Mouse (Mus musculus): ENCODE measurements around the gene Zfp263. TPM values are rescaled to one million over a fixed set of nuclear protein-coding genes. Genes with fewer than 3 reads are reported as not detected.

Zfp263 gene
- polyA plus RNA-seq, 1 experiment from 2014 or later = 14.9 TPM

- no peak for ATAC-seq (ENCODE audit: low read depth)
- Histone ChIP-seq H3K27me3 (ENCODE audit: control insufficient read depth, insufficient read depth, low read depth, low read length) (no peaks in the 10 kb centered on the region), H3K4me1 (ENCODE audit: control insufficient read depth, low read depth, low read length) (no peaks in the 10 kb centered on the region)
Observed at GRCm38 (mm10) chr16:3788394-3788793, 44.5 kb downstream of the Zfp263 start.

More at GRCm38 (mm10) chr16:3788394-3788793, 44.5 kb downstream of the Zfp263 start:
- Histone ChIP-seq H3K36me3 (ENCODE audit: control insufficient read depth, insufficient read depth) (no peaks in the 10 kb centered on the region), H3K9ac (ENCODE audit: low read depth, low read length) (no peak overlapping the region), H3K4me3 (ENCODE audit: low read depth, low read length) (no peak overlapping the region), H3K9me3 (replicated peaks; ENCODE audit: control insufficient read depth, low read length) (no peaks in the 10 kb centered on the region), H3K4me2 (ENCODE audit: low read depth, low read length) (no peak overlapping the region), H3K27ac (ENCODE audit: low read length) (no peak overlapping the region)

Other genes starting within 250 kb of the Zfp263 start
- gene Olfr161, start 153.1 kb upstream of the Zfp263 start, polyA plus RNA-seq (2015; fragmentation: Nextera tagmentation; extraction: Ambion mirVana) = not detected in 2 replicates
- 0.45 and 0.51 TPM in 2 replicates for gene Mefv, start 26.0 kb upstream of the Zfp263 start, polyA plus RNA-seq (2015; fragmentation: Nextera tagmentation; extraction: Ambion mirVana)
- gene Olfr15, start 86.8 kb downstream of the Zfp263 start, polyA plus RNA-seq (2015; fragmentation: Nextera tagmentation; extraction: Ambion mirVana) = not detected in 2 replicates
- gene Zfp174, start 103.2 kb downstream of the Zfp263 start, polyA plus RNA-seq (2015; fragmentation: Nextera tagmentation; extraction: Ambion mirVana) = 0.34 and 0.44 TPM in 2 replicates
- gene Naa60, start 128.3 kb downstream of the Zfp263 start, polyA plus RNA-seq (2015; fragmentation: Nextera tagmentation; extraction: Ambion mirVana) = 22.7 and 24.1 TPM in 2 replicates
- gene Zfp597, start 140.5 kb downstream of the Zfp263 start, polyA plus RNA-seq (2015; fragmentation: Nextera tagmentation; extraction: Ambion mirVana) = 2.2 and 2.5 TPM in 2 replicates
- 0.71 and 0.98 TPM in 2 replicates for gene Gm20695, start 140.6 kb downstream of the Zfp263 start, polyA plus RNA-seq (2015; fragmentation: Nextera tagmentation; extraction: Ambion mirVana)
- 1.8 and 1.9 TPM in 2 replicates for gene 1700037C18Rik, start 164.6 kb downstream of the Zfp263 start, polyA plus RNA-seq (2015; fragmentation: Nextera tagmentation; extraction: Ambion mirVana)
- gene Cluap1, start 164.7 kb downstream of the Zfp263 start, polyA plus RNA-seq (2015; fragmentation: Nextera tagmentation; extraction: Ambion mirVana) = 5.7 and 6.5 TPM in 2 replicates
- 0.37 TPM in 2 replicates for gene Nlrc3, start 232.5 kb downstream of the Zfp263 start, polyA plus RNA-seq (2015; fragmentation: Nextera tagmentation; extraction: Ambion mirVana)